Mouse (Mus musculus) MN1 (cell line): ENCODE measurements around the gene Lrmda.
"Not testable (repeated sequence)": the region's sequence is repeated elsewhere in the genome, so short reads cannot be mapped to it uniquely, and the experiment has no call there.

Source experiments
- DNase-seq: peaks from one replicate; pipeline ENCODE4 v3.0.0-alpha.2; 2016; ENCODE audit warnings: low spot score

Gene Lrmda

DNA sequence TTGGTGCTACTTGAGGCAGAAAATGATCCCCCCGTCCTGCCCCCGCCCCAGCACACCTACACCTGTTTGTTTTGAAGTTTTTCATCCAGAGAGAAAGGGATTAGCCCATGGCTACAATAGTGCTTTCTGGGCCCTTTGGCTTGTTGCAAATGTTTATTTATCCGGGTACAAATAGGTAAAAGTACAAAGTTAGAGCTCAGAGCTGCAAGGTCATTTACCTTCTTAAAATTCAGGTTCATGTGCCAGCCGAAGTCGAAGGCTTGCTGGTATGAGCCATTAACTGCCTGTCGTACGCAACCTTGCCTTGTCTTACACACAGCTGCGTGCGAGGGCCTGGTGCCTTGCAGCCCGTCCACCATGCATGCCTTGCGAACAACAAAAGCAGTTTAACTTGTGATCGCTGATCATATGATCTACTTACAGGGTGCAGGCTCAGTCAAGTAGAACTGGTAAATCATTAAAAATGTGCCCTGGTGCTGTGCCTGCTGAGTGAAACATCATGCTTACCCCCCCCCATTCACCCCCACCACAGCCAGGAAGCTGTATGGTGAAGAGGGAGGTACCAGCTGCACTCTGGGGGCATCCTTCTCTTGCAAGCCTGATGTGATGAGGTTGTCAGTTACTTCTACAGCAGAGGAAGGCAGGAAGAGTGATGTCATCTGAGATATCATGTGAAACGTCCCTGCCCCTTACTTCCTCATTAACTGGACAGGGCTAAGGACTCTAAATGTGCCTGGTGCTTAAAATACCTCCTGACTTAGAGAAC is 781.5 kb downstream of the Lrmda start:
- DNase-seq: peak; percentile 18

DNA sequence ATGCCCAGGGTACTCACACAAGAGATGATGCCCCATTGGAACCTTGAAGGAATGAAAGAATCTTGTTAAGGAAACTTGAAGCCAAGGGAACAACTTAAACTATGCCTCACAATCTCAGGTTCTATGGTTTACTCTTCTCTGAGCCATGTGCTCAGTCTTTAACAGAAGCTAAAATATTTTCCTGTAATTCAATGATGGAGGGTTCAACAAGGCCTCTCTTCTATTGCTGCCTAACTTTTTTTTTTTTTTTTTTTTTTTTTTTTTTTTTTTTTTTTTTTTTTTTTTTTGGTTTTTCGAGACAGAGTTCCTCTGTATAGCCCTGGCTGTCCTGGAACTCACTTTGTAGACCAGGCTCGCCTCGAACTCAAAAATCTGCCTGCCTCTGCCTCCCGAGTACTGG is 782.2 kb downstream of the Lrmda start:
- not testable (repeated sequence) for DNase-seq

DNA sequence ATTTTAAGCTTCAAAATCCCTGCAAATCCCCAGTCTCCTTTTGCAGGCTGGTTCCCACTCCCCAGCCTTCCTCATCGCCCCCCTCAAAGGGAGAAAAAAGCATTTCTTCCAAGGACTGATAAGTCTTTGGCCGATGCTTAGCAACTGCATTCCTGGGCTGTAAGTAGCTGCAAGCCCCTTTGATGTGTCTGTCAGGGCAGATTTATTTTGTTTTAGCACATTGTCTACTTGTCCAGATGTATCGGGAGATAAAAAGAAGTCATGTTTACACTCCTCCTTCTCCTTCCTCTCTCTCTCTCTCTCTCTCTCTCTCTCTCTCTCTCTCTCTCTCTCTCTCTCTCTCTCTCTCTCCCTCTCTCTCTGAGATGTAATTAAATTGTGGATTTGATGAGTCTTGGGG is 787.8 kb downstream of the Lrmda start:
- no peak for DNase-seq

GRCm38 (mm10) chr14:22807726-22808594 is 788.4 kb downstream of the Lrmda start:
- peak; percentile 72 for DNase-seq

DNA sequence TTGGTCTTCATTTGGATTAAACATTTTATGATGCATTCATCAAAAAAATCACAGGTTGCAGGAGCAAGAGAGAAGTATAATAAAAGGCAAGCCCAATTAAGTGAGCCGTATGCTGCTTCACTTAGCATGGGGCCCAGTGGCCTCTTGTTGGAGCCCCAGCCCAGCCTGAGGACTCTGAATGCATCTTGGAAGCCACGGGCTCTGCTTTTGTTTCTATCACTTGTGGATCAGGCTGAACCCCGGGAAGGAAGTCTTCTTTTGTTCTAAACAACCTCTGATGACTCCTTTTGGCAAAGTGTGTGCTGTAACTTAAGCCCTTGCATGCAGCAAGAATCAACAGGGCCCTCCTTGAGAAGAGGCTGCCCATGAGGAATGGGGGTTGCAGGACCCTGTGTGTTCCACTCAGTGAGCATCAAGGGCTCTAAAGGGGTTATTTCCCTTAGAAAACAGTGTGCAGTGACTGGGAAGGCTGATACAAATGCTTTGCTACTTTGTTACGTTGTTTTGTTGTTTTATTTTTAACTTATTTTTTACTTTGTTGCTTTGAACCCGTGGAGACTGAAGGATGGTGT is 789.2 kb downstream of the Lrmda start:
- DNase-seq: no peak

DNA sequence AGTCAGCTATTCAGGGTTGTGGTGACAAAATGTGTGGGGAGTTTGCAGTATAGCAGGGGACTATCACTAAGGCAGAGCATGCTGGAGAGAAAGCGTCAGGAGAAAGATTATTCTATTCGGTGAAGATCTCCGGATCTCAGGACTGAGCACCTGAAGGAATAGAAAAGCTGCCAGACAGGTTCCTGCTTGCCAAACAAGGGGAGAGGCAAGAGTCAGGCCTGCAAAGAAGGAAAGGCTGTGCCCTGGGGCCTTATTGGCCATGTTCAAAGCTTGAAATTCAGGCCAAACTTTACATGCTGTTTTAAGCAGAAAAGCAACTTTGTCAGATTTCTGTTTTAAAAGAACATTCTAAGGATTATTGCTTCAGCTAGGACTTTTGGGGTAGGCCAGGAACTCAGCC is 789.7 kb downstream of the Lrmda start:
- DNase-seq: no peak

GRCm38 (mm10) chr14:22810531-22810930 is 791.0 kb downstream of the Lrmda start:
- DNase-seq: no peak

DNA sequence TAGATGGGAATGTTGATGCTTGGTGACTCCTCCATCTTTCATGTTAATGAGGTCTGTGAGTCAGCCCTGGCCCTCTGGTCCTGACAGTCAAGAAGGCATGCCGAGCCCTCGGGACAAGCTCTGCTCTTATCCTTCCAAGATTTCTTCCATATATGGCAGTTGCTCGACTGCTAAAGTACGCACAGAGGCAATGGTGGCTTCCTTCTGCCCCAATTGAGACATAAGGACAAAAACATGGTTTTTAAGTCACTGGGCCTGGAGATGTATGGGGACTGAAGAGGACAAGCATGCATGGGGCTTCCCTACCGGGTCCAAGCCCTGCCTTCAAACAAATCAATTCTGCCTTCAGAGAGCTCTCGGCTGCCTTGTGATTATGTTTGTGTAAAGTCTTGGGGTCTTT is 793.3 kb downstream of the Lrmda start:
- DNase-seq: no peak

DNA sequence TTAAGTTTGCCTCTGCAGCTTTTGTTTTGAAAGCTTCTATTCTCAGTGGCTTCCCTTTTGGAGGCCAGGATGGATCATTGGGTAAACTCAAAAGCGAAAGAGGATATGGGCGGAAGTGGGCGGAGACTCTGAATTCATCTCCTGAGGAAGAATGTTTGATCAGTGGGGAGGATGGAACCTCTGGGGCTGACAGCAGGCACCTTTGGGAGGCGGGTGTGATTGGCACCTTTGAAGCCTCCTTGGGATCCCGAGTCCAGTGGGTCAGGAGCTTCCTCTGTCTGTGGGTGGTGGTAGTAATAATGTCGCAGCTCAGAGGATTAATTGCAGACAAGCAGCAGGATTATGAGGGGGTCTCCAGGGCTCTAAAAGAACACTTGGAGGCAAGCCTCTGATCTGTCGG is 793.9 kb downstream of the Lrmda start:
- no peak for DNase-seq

DNA sequence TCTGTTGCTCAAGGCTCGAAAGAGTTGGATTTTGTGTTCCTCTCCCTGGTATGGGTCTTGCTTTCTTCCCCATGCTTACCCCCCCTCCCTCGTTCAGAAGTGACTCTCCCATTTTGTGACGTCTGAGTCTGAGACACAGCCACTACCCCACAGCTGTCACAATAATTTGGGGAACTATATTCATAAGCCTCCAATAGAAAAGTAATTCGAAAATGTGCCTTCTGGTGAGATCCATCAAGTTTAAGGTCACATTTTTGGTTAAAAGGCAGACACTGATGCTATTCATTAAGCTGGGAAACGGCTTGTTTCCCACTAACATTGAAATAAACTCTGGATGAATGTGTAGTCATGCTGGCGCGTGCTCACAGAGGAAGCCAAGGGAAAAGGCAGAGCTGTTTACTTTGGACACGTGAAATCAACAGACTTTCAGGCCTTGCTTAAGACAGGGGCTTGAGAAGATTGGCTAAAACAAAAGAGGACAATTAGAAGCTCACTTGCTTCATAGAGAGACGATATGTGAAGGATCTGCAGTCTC is 795.4 kb downstream of the Lrmda start:
- DNase-seq: no peak

GRCm38 (mm10) chr14:22817346-22818201 is 798.1 kb downstream of the Lrmda start:
- DNase-seq: peak; percentile 7

DNA sequence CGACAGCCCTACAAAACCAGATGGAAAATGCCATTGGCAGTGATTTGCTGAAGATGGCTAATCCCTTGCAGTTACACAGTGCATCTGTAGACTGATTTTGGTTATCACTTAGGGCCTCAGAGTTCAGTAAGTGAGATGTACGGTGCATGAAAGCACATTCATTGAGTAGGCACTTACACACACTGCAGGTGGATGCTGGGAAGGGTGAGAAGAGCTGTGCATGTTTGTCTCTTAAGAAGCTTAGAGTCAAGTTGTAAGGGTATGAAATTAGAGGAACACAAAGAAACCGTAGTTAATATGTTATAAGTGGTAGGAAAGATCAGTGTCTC is 798.7 kb downstream of the Lrmda start:
- no peak for DNase-seq

DNA sequence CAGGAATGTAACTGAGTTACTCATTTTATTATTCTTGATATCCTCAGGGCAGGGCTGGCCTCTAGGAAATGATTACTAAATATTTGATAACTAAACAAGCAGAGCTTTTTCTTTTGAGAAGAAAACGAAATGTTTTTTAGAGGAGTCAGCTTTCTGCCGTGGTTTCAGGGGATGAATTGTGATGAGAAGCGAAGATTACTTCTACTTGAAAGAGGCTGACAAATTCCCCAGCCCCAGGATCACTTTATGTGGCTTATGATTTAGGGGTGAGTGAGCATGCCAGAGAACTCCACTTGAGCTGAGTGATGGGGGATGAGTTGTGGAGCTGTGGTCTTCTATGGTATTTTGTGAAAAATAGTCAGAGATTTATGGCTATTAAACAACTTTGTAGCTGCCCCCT is 803.4 kb downstream of the Lrmda start:
- DNase-seq: no peak

DNA sequence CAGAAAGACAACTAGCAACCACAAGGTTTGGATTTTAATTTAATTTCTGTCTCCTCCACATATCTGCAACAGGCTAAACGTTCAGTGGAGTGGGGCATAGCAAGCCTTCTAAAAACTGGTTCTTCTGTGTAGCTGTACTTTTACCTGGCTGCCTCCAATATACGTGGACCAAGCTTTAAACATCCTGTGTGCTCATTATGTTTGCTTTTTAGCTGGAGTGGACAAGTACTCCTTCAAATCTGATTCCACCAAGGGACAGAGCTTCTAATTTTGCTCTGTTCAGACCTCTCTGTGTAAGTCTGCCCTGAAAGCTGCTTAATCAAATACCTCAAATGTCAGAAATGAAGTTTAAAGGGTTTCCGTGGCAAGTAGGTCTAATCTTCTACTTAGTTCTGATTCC is 807.3 kb downstream of the Lrmda start:
- no peak for DNase-seq

DNA sequence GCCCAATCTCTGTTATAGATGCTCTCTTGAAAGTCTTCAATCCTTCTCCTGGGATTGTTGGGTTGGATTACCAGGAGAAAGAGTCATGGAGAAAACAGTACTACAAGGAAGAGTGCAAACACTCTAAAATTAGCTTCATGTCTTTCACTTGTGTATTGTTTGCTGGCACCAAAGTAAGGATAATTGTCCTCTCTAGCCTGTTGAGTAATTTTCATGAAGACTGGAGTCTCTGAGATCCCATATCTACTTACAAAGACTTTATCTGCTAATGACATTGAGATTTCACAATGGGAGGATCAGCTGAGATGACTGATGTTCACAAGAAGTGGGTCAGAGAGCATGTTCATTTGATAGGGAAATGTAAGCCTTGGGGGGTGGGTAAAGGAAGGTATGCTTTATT is 817.5 kb downstream of the Lrmda start:
- no peak for DNase-seq

- no peak for DNase-seq
Measured at GRCm38 (mm10) chr14:22841136-22841535, 821.6 kb downstream of the Lrmda start.

- DNase-seq: no peak
Measured at GRCm38 (mm10) chr14:22844006-22844405, 824.5 kb downstream of the Lrmda start.

DNA sequence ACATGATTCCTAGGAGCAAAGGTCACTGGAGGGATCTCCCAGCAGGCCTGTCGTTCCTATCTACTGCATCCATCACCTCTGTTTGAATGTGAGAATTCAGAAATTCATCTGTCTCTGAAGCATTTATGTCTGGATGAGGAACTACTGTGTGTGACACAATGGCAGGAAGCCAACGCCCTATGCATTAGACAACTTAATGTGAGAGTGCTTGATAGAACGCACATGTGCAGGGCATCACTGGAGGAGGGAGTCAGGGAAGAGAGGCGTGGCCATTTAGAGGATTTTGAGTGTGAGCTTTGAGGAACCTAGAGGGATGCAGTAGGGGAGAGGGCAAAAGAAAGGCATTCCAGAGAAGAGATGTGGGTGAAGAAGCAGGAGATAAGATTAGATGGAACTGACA is 825.9 kb downstream of the Lrmda start:
- no peak for DNase-seq

GRCm38 (mm10) chr14:22847011-22847786 is 827.7 kb downstream of the Lrmda start:
- DNase-seq: no peak

- no peak for DNase-seq
Measured at GRCm38 (mm10) chr14:22849108-22849507, 829.6 kb downstream of the Lrmda start.

DNA sequence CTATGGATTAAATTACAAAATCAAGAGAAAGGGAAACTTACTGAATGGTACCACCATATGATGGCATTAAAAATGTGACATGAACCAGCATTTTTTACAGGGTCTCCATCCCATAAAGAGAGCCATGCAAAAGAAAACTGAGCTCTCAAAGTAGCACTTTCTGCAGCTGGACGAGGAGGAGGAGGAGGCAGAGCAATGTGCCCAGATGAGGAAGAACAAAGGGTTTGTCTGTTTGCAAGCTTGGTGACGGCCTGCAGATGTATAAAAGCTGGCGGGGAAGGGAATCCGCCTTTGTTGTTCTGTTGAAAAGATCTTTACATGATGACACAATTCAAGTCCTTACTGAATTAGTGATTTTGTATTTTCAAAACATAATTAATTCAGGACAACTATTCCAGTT is 841.1 kb downstream of the Lrmda start:
- no peak for DNase-seq
